ENCODE assay signal across 8 mouse cellular contexts in genomic region chr3:84040476-84041082, GRCm38 (mm10). TPM values are rescaled to one million over a fixed set of nuclear protein-coding genes. Genes with fewer than 3 reads are reported as not detected.
A peak's percentile ranks its signal among the peaks of the same experiment; 100 is the strongest.
DNase-seq lines count a peak whose midpoint lies in the region; ATAC-seq lines count a peak whose summit lies in the region.

No protein-coding gene starts in this region.

- peak overlapping the region; percentile 45 to 87 for H3K4me3 ChIP-seq in heart, embryonic 14.5 days (ENCODE audit: control insufficient read depth in 1 of 2, insufficient read depth in 1 of 2, low read depth in 1 of 2, low read length in 2 of 2)
- H3K4me3 ChIP-seq in limb, embryonic 10.5 days, result peak overlapping the region; percentile 82
- peak overlapping the region; percentile 73 for H3K4me3 ChIP-seq in stomach, embryonic 14.5 days (ENCODE audit: low read depth, low read length)

- H3K36me3 ChIP-seq in heart, embryonic 14.5 days (ENCODE audit: control insufficient read depth, insufficient read depth, low read length), result 0 out of 2 replicates have a peak, but pooled peaks cover 4% of the 10 kb centered on the region
- peaks cover 19% of the 10 kb centered on the region for H3K36me3 ChIP-seq in limb, embryonic 10.5 days
- H3K36me3 ChIP-seq in stomach, embryonic 14.5 days (ENCODE audit: control insufficient read depth, insufficient read depth, low read length), result no peaks in the 10 kb centered on the region; the same call in 1 of the 2 replicates

- peak overlapping the region; percentile 81 to 92 for H3K27ac ChIP-seq in heart, embryonic 14.5 days (replicated peaks in 1 of 2; ENCODE audit: control insufficient read depth in 1 of 2, insufficient read depth in 1 of 2, low read depth in 2 of 2, low read length in 2 of 2)
- H3K27ac ChIP-seq in limb, embryonic 10.5 days, result peak overlapping the region; percentile 99
- peak overlapping the region; percentile 94 for H3K27ac ChIP-seq in stomach, embryonic 14.5 days (ENCODE audit: low read length)

- peak; percentile 78 for DNase-seq in embryo, embryonic 10 days (ENCODE audit: low spot score)
- no peak for DNase-seq in embryo, embryonic 9.5 days (ENCODE audit: extremely low spot score)
- DNase-seq in CD4-positive, CD25-positive, alpha-beta regulatory T cell, adult 2 months (ENCODE audit: low read depth, low spot score), result peak; percentile 81
- DNase-seq in embryo, embryonic 10.5 days (ENCODE audit: low spot score), result peak; percentile 77
- DNase-seq in limb, embryonic 10.5 days (ENCODE audit: low spot score), result peak; percentile 79
- peak; percentile 76 for DNase-seq in mesoderm, embryonic 11.5 days (ENCODE audit: low read depth, low spot score)

- peak overlapping the region; percentile 99 for H3K4me2 ChIP-seq in heart, embryonic 14.5 days (ENCODE audit: low read length)
- H3K4me2 ChIP-seq in stomach, embryonic 14.5 days (replicated peaks; ENCODE audit: low read depth, low read length), result peak overlapping the region; percentile 90

- no peaks in the 10 kb centered on the region for H3K27me3 ChIP-seq in heart, embryonic 14.5 days (ENCODE audit: control insufficient read depth, insufficient read depth, low read length)
- H3K27me3 ChIP-seq in limb, embryonic 10.5 days (ENCODE audit: low read depth, poor library complexity, severe bottlenecking), result no peaks in the 10 kb centered on the region
- H3K27me3 ChIP-seq in stomach, embryonic 14.5 days (ENCODE audit: control insufficient read depth, insufficient read depth, low read length), result no peaks in the 10 kb centered on the region

- peaks cover 2 to 16% of the 10 kb centered on the region in 2 experiments; a peak in 3 of 4 replicates for H3K4me1 ChIP-seq in heart, embryonic 14.5 days (ENCODE audit: control insufficient read depth in 2 of 2, insufficient read depth in 2 of 2, low read length in 2 of 2)
- H3K4me1 ChIP-seq in limb, embryonic 10.5 days, result peaks cover 28% of the 10 kb centered on the region
- peaks cover 4% of the 10 kb centered on the region; the same call in 1 of the 2 replicates for H3K4me1 ChIP-seq in stomach, embryonic 14.5 days (ENCODE audit: control insufficient read depth, insufficient read depth, low read length)

- peak; percentile 49 for ATAC-seq in heart, embryonic 14.5 days (ENCODE audit: insufficient number of reproducible peaks, insufficient read depth, low FRiP score, low read depth)
- ATAC-seq in stomach, embryonic 14.5 days (ENCODE audit: insufficient number of reproducible peaks, insufficient read depth, low FRiP score, low read depth), result peak; percentile 62; the same call in 1 of the 2 replicates

- peak overlapping the region; percentile 85 for H3K9ac ChIP-seq in heart, embryonic 14.5 days (ENCODE audit: low read length)
- H3K9ac ChIP-seq in stomach, embryonic 14.5 days (replicated peaks; ENCODE audit: low read depth, low read length), result 0 out of 2 replicates have a peak overlapping the region, but pooled peaks have one; percentile 52

- WGBS in heart, embryonic 14.5 days, result 5% methylated on average over 23 of the region's 23 CpGs
- 7% methylated on average over 23 of the region's 23 CpGs for WGBS in limb, embryonic 10.5 days
- WGBS in stomach, embryonic 14.5 days, result 2% methylated on average over 23 of the region's 23 CpGs

- no peaks in the 10 kb centered on the region for H3K9me3 ChIP-seq in heart, embryonic 14.5 days (ENCODE audit: control insufficient read depth, low read length)
- no peaks in the 10 kb centered on the region for H3K9me3 ChIP-seq in limb, embryonic 10.5 days (replicated peaks)
- no peaks in the 10 kb centered on the region for H3K9me3 ChIP-seq in stomach, embryonic 14.5 days (ENCODE audit: control insufficient read depth, low read depth, low read length)

RNA-seq across cellular contexts. Expression of gene Tmem131l, which starts 0.6 kb away (rescaled TPM):
- polyA plus RNA-seq in heart, embryonic 14.5 days (2014; fragmentation: Nextera tagmentation; extraction: Ambion mirVana), result 30.6 and 33.0 TPM in 2 replicates
- polyA plus RNA-seq in limb, embryonic 10.5 days (2016; fragmentation: Nextera tagmentation; extraction: Ambion mirVana), result 79.5 and 84.5 TPM in 2 replicates
- 65.2 and 74.6 TPM in 2 replicates for polyA plus RNA-seq in stomach, embryonic 14.5 days (2014; fragmentation: Nextera tagmentation; extraction: Ambion mirVana)
